Mouse (Mus musculus) gastrocnemius, postnatal 36 days (tissue): ENCODE data around the gene Banp. TPM values are rescaled to one million over a fixed set of nuclear protein-coding genes. Genes with fewer than 3 reads are reported as not detected.

ENCODE experiments used
- DNase-seq, 2 experiments: peaks; one replicate each; pipeline ENCODE4 v3.0.0; 2022
- intact Hi-C: fragments of 180-260 bp; cut with DNase I; formaldehyde crosslinking; loops from one replicate; pipeline ENCODE4 v1.15.1; 2025
- total RNA-seq, 2 experiments: library from RNA; stranded (reverse); gene quantifications; 2 replicates each; pipeline ENCODE4 v1.2.3; 2021

Banp gene
- total RNA-seq, 2 experiments from 2014 or later, result 6.6 to 17.8 TPM

DNA sequence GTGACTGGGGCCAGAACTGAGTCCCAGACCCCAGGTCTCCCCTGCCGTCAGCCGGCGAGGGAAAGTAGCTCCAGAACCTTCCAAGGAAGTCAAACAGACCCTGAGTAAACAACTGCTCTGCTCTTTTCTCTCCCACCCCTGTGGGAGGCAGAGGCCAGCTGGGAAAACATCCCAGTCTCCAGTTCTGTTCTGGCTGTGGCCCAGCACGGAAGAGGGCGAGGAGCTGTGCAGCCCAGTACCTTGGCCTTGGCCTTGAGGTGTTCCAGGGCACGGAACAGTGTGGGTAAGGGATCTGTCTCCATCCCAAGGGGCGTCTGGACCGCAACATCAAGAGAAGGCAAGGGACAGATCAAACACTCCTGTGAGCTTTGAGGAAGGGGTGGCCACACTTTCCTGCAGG lies 27.4 kb upstream of the Banp start:
- intact Hi-C loops, result no loop called here
- DNase-seq, result no peak

DNA sequence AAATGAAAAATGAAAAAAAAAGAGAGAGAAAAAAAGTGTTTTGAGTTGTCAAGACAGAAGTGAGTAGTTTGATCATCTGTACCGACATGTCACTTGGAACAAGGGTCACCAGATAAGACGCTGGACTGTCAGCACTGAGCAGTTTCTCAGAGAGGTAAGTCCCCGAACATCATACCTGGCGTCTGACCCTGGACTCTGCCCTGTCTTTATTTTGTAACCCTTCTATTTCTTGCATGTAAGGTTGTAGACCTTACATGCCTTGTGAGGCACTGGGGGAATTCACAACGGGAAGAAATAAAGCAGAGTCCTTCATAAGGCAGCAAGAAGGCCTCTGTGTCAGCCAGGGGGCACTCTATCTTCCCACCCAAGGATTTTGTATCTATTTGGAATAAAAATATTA lies 24.9 kb upstream of the Banp start:
- no peak for DNase-seq
- intact Hi-C loops, result loop anchor here (5.0 kb wide), 1 partner anchor 72 kb away; no protein-coding TSS in a partner anchor

DNA sequence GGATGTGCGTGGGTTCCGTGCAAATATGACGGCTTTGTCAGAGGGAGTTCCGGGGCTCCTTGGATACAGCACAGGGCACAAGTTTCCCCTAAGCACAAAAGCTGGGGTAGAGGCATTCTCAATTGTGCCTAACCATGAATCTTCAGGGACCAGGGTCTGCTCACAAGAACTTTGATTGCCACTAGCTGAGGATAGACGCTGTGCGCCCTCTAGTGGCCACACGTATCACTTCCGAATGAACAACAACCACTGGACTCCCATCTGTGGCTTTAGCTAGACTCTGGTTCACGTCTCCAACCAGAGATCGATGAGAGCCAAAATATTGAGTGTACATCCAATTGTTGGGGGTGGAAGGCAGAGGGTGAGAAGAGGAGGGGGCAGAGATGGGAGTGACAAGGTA lies 23.9 kb upstream of the Banp start:
- peak; percentile 60 to 71 for DNase-seq
- intact Hi-C loops, result loop anchor here (5.0 kb wide), 1 partner anchor 73 kb away; no protein-coding TSS in a partner anchor

DNA sequence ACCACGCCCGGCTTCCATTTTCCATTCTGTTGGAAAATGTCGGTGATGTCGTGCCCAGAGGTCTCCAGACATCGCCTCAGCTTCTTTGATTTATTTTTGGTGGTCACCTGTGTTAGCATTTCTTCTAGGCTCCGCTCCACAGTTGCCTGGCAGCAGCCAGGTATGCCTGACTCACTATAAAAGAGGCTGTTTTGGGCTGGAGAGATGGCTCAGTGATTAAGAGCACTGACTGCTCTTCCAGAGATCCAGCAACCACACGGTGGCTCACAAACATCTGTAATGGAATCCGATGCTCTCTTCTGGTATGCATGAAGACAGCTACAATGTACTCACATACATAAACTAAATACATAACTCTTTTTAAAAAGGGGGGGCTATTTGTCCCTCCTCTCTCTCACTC lies 23.3 kb upstream of the Banp start:
- DNase-seq, result no peak
- intact Hi-C loops, result loop anchor here (5.0 kb wide), 1 partner anchor 74 kb away; no protein-coding TSS in a partner anchor

DNA sequence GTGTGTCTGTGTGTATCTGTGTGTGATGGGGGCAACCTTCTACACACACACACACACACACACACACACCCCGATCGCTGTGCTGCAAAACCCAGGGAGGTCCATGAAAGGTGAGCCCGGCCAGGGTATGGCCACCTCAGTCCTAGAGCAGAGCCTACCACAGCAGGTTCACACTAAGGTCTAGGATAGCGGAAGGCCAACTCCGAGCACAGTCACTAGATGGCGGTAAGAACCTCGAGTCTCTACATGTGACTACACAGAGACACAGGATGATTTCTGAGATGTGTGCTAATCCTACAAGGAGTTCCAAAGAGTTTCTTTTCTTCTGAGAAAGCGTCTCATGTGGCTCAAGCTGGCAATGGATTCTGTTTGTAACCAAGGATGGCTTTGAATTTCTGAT lies 22.2 kb upstream of the Banp start:
- intact Hi-C loops, result loop anchor here (5.0 kb wide), 1 partner anchor 75 kb away; no protein-coding TSS in a partner anchor
- peak in 1 of 2 experiments; percentile 43 for DNase-seq

DNA sequence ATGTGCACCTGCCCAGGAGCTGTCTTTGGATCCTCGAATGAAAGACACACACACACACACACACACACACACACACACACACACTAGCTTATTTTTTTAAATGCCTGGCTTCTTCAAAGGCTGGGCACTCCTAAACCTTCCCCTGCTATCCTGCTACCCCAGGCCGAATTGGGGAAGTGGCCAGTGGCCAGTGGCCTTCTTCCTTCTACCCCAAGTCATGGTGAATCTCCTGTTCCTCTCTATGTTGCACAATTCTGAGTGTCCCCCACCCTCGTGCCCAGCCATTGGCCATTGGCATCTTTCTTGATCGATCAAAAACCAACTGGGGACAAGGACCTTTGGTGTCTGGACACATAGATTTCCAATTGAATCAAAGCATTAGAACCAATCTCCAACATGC lies 19.5 kb upstream of the Banp start:
- intact Hi-C loops, result no loop called here
- no peak for DNase-seq

DNA sequence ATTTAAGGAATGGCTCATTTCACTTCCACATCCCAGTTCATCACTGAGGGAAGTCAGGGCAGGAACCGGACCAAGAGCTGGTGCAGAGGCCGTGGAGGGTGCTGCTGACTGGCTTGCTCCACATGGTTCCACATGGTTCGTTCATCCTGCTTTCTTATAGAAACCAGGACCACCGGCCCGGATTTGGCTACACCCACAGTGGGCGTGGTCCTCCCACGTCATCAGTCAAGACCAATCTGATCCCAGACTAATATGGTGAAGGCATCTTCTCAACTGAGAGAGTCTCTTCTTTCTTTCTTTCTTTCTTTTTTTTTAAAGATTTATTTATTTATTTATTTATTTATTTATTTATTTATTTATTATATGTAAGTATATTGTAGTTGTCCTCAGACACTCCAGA lies 18.0 kb upstream of the Banp start:
- no peak for DNase-seq
- intact Hi-C loops, result no loop called here

DNA sequence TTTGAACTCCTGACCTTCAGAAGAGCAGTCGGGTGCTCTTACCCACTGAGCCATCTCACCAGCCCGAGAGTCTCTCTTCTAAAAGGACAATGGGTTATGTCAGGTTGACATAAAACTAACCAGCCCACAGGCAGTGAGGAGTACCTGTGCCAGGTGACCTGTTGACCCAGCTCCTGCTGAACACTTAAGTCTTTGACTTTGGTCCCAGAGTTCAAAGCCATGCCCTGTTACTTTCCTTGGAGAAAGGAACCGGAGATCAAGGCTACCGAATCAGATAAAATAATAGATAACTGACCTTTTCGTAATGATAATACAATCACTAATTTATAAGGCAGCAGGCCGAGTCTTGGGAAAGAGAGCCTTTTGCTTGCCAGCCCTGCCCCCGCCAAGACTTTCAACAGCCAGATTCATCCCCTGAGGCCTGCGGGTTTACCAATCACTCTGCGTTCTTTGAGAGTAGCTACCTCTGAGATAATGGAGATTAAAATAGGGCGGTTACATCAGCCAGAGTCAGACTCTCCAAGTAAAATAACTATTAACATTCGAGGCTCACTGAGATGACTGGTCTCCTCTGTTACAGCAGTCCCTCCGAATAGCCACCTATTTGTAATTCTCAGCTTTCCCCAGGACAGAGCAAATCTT lies 17.4 kb upstream of the Banp start:
- DNase-seq, result peak; percentile 58 to 63
- intact Hi-C loops, result no loop called here

DNA sequence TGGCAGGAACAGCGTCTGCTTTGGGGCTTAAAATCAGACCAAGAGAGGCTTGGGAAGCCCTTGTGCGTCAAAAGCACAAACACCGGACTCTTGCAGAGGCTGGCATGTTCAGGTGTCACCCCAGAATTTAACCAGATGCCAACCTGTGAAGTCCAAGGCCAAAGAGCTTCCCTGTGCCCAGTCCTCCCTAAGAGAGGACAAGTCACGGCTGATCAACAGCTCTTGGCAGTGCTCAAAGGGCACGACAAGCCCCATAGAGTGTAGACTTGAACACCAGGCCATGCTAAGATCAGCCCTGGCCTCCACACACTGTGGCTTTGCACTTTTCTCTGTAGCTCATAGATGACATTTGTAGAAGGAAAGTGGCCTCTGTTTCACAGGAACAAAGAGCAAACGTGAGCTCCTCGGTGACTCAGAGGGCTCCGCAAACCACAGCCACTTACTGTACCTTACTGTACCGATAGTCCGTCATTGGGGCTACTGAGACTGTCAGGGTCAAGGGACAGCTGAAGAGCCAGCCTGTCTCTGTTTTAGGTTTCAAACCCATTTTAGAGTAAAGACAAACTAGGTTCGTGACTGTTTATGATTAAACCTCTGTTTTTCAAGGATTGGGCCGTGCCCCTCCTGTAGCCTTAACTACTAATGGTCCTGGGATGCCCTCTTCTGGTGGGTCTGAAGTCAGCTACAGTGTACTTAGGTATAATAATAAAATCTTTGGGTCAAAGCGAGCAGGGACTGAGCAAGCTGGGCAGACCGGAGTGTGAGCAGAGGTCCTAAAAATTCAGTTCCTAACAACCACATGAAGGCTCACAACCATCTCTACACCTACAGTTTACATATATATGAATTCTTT lies 16.7 kb upstream of the Banp start:
- intact Hi-C loops, result no loop called here
- no peak for DNase-seq

DNA sequence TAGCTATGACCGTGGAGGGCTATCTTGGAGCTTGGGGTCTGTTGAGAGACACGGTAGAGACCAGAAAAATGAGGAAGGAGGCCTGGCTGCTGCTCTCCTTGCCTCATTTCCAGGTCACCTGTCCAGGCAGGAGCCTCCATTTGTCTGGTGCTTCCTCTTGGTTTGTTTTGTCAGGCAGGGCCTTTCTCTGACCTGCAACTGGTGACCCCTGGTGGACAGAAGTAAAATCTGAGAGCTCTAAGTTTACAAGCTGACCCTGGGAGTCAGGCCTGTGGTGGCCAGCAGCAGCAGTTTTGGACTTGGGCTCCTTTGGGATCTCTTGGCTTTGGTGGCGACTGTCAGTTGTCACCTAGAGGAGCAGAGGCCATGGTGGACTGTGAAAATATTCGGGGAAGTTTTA lies 15.0 kb upstream of the Banp start:
- DNase-seq, result no peak
- intact Hi-C loops, result no loop called here

DNA sequence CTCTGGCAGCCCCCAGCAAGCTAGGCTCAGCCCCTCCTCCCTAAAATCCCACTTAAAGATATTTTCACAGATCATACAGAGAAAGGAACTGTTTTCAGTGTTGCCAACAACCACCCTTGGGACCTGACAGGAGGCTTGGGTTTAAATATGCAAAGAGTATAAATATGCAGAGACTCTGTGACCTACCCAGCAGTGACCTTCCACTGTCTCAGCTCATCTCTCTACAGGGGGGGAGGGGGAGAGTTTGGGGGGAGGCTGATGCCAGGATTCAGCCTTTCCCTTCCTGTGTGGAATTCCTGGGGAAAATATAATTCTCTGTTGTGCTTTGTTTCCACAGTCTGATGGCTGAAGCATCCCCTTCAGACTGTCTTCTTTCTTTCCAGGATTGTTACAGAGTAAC lies 14.6 kb upstream of the Banp start:
- intact Hi-C loops, result no loop called here
- no peak for DNase-seq

DNA sequence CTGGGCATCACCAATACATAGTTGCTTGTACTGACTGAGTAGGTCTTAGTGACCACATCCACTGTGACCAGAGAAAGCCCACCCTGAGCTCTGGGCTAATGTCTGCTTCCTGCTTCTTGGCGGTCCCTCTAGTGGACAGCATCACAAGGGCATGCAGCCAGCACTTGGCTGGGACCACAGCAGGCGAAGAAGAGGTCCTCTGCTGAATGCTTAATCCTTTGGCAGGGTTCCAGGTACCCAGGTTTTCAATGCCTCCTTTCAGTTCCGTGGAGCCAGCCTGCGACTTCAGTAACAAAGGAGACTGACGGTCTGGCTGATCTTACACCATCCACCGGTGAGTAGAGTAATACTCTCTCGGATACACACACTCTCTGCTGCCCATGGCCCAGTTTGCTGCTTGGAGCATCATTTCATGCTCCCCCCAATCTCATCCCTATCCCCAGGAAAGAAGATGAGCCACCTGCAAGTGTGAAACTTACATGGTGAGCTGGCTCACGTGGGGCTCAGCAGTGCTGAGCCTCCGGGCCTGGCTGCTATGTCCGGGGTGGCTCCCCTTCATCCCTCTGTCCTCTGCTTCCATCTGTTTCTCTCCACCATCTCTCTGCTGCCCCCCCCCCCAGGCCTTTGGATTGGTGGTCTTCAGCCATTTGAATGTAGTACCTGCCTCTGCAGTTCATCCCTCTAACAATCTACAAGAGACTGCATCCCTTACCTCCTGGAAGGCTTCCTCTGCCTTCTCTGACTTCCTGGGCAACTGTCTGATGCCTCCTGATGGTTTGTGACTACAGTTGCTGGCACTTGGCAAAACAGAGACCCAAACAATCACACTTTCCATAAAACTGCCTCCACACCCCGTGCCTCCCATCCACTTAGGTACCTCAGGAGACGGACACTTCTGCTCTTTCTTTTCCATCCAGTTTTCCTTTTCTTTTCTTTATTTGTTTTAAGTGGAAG lies 13.9 kb upstream of the Banp start:
- no peak for DNase-seq
- intact Hi-C loops, result no loop called here

DNA sequence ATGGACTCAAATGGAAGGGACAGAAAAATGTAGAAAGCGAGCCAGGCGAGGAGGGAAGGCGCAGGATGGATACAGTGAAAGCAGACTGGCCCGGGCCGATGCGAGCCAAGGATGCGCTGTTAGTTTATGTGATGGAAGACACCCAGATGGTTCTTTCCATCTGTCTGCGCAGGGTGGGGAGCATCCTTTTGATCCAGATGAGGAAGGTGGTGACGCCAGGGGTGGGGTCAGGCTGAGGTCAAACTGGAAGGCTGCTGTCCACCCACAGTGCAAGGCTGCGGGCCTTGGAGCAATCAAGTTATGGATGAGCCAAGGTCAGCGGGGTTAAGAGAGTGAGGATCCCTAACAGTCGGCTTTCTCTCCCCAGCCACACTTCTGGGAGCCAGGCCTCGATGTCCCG lies 13.2 kb upstream of the Banp start:
- intact Hi-C loops, result no loop called here
- peak; percentile 45 to 59 for DNase-seq

DNA sequence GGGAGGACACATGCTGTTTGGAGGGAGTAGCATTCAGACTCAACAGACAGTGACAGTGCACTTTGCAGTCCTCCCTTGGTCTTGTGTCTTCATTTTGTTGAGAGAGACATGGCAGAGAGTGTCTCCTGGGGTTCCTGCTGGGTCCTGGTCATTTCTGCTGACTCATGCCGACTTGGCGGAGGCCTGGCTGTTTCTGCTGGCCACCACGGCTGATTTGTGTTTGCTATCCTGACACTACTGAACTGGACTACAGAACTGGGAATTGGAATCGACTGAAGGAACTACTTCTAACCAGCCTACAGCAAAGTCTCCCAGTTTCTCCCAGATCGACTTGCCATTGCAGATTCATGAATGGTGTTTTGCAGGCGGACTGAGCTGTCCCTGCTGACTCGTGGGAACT lies 10.8 kb upstream of the Banp start:
- no peak for DNase-seq
- intact Hi-C loops, result no loop called here

DNA sequence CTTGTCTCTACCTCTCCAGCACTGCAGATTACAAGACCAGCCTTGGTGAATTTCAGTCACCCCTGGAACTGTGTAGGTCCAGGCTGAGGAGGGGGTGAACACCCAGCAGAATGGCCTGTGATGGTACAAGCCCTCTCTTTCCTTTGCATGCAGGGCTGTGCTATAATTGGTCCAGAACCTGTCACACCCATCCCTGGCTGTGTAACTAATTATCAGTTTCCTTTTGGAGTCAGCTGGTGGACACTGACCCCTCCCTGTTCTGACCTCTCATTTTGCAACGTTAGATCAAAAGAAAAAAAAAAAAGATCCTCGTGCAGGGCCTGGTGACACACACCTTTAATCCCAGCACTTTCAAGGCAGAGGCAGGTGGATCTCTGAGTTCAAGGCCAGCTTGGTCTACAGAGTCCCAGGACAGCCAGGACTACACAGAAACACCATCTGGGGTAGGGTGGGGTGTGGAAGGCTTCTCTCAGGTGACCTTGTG lies 6.5 kb upstream of the Banp start:
- intact Hi-C loops, result no loop called here
- DNase-seq, result no peak

DNA sequence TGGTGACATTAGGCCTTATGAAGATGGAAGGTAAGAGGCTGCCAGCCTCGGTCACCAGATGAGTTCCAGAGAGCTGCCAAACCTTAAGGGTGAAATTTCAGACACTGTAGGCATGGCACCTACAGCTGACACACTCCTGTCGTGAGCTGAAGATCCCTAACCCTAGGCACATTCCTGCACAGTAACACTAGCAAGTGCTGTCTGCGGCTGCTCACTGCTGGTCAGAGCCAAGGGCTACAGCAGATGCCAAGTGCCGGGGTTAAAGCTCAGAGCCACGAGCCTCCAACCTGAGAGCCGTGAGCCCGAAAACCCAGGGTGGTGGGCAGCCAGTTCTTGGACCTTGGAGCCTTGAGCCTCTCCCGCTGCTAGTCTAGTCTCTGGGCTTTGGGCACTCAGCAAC lies 5.8 kb upstream of the Banp start:
- DNase-seq, result no peak

DNA sequence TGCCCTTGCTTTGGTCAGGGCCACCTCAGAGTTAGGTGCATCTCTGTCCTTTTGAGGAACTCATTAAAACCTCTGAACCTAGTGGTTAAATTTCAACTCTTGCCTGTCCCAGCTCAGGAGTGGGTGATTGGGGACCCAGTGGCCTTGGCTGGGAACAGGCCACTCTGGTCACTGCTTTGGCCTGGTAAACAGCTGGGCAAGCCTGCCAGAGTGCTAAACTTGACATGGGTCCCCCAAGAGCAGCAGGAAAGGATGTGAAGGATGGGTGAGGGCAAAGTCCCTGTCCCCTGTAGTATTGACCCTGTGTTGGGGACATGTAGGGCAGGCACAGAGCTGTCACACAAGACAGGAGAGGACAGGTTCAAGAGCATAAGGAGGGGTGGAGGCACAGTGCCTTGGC lies 4.7 kb upstream of the Banp start, which contains the start of gene Car5a:
TSS of gene Car5a (minus strand) at position 74 of the 400 bp plus-strand sequence.
- intact Hi-C loops, result no loop called here
- no peak for DNase-seq

More for the DNA sequence above, 5.8 kb upstream of the Banp start:
- intact Hi-C loops, result no loop called here

DNA sequence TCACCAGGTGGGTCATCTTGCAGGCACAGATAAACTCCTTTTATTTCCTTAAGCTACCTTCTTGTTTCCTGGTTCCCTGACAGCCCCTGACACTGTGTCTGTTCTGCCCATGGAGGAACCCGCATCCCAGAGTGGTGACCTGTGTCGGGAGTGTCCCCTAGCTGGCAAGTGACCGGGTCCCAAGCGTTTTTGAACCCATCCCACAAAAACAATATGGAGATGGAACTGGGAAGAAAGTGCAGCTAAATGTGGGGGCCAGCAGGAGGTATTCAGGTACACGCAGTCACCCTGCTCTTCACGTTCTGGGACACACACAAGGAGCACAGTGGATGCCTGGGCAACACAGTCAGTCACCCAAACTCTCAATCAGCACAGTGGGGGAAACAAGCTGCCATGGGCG lies 3.2 kb upstream of the Banp start:
- no peak for DNase-seq
- intact Hi-C loops, result no loop called here

DNA sequence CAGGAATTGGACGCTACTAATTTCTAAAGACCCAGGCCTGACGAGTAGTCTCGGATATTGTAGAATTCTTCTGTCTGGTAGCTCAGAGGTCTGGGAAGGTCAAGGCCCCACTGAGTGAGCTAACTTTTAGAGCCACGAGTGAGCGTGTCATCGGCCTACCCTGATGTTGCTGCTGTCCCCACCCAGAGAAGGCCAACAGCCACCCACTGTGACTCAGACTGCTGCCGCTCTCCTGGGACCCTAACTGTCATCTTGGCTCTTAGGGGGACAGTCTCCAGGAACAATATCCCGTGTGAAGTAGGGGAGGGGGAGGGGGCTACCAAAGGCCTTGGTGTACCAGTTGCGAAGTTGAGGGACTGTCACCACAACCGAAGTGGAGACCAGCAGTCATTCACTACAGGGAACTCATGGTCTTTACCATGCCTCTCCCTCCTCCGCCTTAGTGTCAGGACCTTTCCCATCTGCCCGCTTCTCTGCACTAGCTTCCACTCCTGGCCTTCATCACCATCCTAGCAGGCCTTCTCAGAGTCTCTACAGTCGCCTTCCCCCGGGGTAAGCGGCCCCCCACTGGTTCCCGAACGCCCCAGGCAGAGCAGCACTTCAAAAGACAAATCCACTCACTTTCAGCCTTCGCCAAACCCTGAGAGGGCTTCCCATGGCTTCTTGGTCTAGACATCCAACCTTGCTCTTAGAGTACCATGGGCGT lies 2.4 kb upstream of the Banp start:
- no peak for DNase-seq
- intact Hi-C loops, result no loop called here

DNA sequence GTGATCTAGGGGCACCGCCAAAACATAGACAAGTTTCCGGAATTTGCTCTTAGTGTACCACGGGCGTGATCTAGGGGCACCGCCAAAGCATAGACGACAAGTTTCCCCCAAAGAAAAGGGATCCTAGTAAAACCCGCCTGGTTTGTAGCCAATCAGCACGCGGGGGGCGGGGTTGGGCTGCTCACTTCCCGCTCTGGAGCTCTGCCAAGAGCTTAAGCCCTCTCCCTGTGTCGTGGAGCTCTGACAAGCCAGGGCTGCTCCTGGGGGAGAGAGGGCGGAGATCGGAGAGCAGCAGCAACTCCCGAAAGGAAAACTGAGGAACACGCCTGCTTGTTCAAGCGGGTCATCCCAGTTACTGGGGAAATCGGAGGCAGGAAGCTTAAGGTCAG lies 1.8 kb upstream of the Banp start:
- intact Hi-C loops, result no loop called here
- DNase-seq, result peak; percentile 83 to 86
